Mouse (Mus musculus) left cerebral cortex, adult 18-20 months (tissue): ENCODE measurements at regions not wholly inside any gene's neighbourhood (a gene's known extent, or its start where the extent isn't known, plus 50 kb on each side); places are given as distances from the start of the nearest gene placed in this dataset.
"Not testable (repeated sequence)": the region's sequence is repeated elsewhere in the genome, so short reads cannot be mapped to it uniquely, and the experiment has no call there.

Experiments
- DNase-seq, 2 experiments: peaks; one replicate each; pipeline ENCODE4 v3.0.0; 2021 to 2022; ENCODE audit warnings: low spot score in 2 of 2, mixed read lengths in 1 of 2

DNA sequence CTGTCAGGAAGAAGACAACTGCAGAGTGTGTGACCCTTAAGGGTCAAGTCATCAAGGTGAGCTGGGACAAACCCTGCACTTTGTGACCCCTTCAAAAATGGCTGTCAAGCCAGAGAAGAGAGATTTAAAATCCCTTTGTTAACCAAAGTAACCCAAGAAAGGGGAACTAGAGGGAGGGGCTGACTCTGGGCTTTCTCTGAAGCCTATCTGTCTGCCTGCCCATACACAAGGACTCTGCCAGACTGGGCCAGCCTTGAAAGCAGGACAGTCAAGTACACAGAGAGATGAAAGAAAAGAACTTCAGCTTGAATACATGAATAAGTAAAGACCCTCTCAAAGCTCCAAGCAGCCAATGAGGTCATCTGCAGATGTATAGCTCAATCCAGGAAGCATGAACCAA is 595.3 kb downstream of the Pdcd6ip start:
- no peak for DNase-seq

GRCm38 (mm10) chr9:113101733-113102132 is 606.3 kb downstream of the Pdcd6ip start:
- no peak for DNase-seq

DNA sequence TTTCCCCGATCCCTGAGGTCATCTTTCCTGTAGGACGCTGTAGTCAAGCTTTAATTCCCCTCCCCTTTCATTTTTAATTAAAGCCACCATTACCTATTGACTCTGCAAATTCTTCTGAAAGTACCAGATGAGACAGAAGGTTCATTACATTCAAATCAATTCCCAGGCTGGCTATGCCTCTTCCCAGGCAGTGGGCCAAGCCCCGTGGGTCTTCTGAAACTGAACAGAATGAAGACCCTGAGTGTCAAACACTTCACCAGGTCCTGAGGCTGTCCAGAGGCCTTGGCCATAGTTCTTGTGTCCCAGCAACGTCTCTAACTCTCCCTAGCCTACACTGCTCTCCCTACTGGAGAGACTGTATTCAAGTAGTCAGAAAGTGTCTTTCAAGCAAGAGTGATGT is 607.4 kb downstream of the Pdcd6ip start:
- no peak for DNase-seq

DNA sequence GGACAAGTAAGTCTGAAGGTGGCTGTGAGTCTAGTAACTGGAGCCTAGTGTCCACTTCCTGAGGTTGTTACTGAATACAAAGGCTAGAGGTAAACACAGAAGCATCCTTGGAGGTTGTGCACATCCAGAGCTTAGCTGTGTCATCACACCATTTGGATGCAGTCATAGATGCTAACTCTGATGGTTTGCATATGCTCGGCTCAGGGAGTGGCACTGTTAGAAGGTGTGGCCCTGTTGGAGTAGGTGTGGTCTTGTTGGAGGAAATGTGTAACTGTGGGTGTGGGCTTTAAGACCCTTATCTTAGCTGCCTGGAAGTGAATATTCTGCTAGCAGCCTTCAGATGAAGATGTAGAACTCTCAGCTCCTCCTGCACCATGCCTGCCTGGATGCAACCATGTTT is 612.6 kb downstream of the Pdcd6ip start:
- DNase-seq = not testable (repeated sequence)

- no peak for DNase-seq
Measured at GRCm38 (mm10) chr9:113093863-113094390, 614.1 kb downstream of the Pdcd6ip start.

GRCm38 (mm10) chr9:113091881-113092280 is 616.2 kb downstream of the Pdcd6ip start:
- no peak for DNase-seq

GRCm38 (mm10) chr9:113087786-113088185 is 620.3 kb downstream of the Pdcd6ip start:
- peak; percentile 47 to 55 for DNase-seq

DNA sequence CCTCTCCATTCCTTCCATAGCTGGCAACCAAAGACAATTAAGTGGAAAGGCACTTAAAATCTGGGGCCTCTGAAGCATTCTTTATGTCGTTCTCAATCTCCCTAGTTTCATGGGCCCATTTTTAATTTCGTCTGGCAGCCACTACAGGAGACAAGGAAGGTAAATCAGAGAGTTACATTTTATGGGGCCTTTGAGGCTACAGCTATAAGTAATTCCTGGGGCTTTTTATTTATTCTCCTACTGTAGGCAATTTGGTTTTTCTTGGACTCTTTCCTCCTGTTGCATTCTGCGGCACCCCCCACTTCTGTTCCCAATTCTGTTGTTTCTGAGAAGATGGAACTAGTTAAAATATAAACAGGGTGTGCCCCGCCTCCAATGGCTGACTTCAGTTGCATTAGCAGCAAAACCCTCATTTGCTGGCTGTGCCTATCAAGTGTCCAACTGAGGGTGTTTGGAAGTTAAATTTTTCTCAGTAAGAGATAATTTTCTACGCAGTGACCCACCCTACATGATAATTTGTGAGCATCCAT is 622.7 kb downstream of the Pdcd6ip start:
- no peak for DNase-seq

DNA sequence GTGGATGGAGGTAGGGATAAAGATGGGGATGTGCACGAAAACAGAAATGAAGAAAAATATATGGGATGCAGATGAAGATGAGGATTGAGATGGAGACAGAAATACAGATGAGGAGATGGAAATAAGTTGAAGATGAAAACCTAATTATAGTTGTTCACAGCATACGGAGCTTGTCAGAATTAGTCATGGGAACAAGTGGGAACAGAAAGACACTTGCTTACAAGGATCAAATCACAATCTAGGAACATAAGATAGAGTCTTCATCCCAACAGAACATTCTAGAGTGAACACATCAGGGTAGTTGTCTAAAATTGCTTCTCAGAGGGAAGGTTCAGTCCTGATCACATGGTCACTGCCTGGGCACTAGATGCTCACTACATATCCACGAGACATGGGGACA is 633.2 kb downstream of the Pdcd6ip start:
- DNase-seq = no peak

DNA sequence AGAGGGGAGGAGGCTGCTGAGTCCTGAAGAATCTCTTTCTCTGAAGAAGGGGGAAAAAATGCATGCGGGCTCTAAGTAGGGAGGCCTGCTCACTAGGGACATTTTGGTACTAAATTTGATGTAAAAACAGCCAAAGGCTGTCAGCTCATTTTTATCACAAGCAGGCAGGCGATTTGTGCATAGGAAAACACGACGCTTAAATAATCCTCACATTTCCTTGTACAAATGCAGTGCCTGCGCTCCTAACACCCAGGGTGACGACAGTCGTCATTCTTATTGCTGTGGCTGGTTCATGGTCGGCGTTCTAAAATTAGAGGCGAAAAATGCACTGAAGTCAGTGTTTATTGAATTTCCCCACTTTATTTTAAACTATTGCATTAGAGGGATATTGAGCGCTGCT is 650.6 kb downstream of the Pdcd6ip start:
- no peak for DNase-seq

DNA sequence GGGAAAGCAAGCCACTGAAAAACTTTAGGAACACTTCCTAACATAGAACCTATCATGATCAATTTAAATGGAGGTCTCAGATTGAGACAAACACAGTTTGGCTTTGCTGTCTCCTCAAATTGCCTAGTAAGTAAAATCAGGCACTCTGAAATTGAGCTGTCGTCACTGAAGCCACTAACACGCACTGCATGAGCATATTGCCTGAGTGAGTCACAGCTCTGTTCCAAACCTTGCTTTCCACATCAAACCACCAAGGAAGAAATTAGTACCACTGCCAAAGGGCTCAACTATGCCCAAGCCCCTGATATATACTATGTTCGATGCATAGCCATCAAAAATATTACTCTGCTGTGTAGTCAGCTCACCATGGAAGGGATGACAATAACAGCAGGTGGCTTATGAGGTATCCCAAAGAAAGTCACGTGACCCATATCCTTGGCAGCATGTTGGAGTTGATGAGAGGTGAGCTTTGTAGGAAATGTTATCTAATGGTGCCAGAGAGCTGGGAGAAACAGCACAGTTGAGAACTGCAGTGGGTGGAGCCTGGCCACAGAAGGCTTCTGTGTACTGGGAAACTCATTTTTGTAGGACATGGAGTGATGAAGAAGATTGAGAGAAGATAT is 663.4 kb downstream of the Pdcd6ip start:
- DNase-seq = peak in 1 of 2 experiments; percentile 24

- DNase-seq = no peak
Measured at GRCm38 (mm10) chr9:113040885-113041284, 667.2 kb downstream of the Pdcd6ip start.

DNA sequence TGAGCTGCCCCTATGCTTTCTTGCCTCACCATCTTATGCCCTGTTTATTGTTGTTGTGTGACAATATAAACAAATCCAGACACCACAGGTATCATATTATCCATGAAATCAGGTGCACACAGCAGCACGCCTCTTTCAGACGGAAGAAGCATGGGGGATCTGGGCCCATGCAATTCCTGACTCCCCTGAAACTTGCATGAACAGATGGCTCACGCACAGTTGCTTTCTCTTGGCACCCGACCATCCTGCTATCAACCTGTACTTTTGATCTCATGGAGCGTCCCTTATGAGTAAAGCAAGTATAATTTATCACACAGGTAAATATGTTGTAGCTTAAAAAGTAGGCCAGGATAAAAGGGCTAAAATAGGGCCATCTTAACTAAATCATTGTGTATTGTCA is 674.1 kb downstream of the Pdcd6ip start:
- DNase-seq = no peak

- DNase-seq = no peak
Measured at GRCm38 (mm10) chr9:113029091-113029490, 679.0 kb downstream of the Pdcd6ip start.

DNA sequence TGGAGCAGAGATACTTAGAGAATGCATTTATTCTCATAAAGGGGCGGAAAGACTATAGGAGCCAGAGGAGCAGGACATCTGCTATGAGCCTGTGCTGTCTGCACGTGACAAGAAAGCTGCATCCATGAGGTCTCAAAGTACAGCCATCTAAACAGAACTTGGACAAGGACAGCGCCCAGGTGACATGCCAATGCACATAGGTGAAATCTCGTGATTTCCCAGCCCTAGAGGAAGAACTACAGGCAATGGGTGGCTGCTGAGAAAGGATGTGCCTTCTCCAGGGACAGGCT is 681.2 kb downstream of the Pdcd6ip start:
- peak in 1 of 2 experiments; percentile 28 for DNase-seq

DNA sequence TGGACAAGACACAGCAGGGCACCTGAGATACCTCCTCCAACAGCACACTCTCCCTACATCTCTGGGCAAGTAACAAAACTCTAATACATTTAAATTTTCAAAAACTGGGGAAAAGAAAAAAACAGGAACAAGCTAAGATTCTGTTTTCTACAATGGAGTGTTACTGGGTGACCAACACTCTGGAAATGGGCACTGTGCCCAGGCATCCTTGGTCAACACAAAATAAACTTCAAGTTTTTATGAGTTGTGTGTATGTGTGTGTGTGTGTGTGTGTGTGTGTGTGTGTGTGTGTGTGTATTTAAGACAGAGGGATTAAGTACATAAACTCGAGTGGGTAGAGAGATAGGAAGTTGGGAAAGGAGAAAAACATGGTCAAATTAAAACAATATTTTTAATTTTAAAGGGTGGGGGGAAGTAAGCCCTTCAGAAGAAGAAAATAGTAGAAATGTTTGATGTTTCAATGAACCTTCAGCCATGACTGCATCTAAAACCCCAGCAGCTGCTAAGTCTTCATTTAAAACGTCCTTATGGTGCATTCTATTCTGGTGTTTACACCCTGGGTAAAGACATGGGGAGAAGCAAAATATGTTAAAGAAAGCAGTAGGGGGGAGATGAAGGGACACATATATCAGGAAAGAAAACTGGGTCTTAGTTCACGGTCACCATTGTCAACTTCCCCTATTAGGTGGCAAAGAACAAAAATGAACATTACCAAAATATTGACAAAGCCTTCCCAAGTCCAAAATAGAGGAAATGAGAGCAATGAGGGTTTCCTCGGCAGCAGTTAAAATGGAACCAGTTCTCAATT is 681.8 kb downstream of the Pdcd6ip start:
- no peak for DNase-seq

DNA sequence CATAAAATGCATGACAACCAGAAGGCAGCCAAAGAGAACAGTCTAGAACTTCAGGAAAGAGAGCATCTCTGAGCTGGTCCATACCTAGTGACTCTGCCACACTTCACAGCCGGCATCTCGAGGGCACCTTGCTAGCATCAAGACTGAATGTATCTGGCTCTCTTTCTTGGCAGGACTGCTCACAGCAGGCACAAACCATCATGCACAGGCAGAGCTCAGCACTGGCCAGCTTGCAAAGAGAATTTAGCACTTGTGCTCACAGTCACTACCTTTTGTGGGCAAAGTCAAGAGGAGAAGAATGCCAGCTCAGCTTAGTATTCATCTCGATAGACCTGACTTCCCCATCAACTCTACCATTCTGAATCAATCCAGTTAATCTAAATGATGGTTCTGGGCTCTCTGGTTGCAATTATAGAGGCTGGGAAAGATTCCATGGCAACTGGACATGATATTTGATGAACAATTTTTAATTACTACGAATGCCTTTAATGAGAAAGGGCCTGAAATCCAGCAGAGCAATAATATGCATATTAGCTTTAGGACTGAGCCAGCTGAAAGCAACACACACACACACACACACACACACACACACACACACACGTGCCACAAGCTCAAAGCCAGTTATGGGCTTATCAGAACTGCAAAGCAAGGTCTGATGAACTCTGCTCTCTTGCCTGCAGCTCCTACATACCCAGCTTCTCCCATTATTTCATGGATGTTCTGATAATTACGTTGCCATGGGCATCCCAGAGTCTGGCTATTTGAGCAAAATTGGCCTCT is 686.0 kb downstream of the Pdcd6ip start:
- no peak for DNase-seq

GRCm38 (mm10) chr9:113019576-113019975 is 688.5 kb downstream of the Pdcd6ip start:
- DNase-seq = no peak

DNA sequence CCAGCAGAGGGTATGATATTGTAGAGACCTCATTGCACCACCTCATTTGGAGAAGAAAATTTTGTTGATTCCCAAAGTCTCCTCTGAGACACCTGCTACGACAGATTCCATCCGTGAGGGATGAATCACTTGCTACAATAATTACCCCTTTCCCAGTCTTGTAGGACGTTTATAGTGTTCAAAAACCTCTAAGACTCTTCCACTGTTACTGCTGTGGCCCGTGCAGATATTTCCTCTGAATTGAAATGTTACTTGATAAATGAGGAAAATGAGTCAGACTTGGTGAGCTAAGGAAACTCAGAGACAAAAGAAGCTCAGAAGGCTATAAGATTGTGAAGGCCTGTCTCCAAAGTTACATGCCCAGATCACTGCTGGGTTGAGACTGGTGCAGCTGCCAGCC is 700.0 kb downstream of the Pdcd6ip start:
- no peak for DNase-seq

GRCm38 (mm10) chr9:112996204-112996603 is 711.9 kb downstream of the Pdcd6ip start:
- no peak for DNase-seq

GRCm38 (mm10) chr9:112994774-112995173 is 713.3 kb downstream of the Pdcd6ip start:
- no peak for DNase-seq

DNA sequence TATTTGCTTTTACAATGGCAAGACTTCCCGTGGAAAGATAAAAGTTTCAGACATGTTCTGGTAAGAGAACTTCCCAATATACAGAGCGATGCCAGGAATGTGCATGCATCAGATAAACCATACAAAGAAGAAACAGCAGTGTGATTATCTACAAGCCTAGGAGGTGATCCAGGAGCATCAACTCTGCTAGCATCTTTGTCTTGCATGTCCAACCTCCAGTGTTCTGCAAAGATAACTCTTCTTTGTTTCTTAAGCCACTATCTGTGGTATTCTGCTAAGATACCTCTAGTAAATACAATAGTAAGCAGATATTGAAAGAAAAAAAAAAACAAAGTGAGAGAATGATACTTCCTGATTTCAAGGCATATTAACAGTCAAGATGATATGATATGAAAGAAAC is 714.4 kb downstream of the Pdcd6ip start:
- no peak for DNase-seq
